Mouse (Mus musculus) lung, postnatal 0 days (tissue): Measurements from ENCODE around the gene Nubpl. TPM values are rescaled to one million over a fixed set of nuclear protein-coding genes. Genes with fewer than 3 reads are reported as not detected.

Experiments
- ATAC-seq: fragments of 200-750 bp; cut with Nextera tagmentation; 2 replicates; pipeline ENCODE4 v1.8.0; 2017; ENCODE audit warnings: moderate library complexity
- DNase-seq: peaks from one replicate; pipeline ENCODE4 v3.0.0-alpha.2; 2016; ENCODE audit warnings: low spot score
- H3K27ac ChIP-seq: fragments of 300-500 bp; sonication (generic); 2 replicates; pipeline ENCODE4 v1.5.1; 2014; ENCODE audit warnings: antibody characterized with exemption, mild to moderate bottlenecking, low read length, mixed read lengths
- H3K27me3 ChIP-seq: fragments of 300-500 bp; sonication (generic); replicated peaks from 2 replicates; pipeline ENCODE4 v1.6.1; 2014; ENCODE audit warnings: low read length, mixed read lengths; ENCODE audit not compliant: insufficient read depth
- H3K36me3 ChIP-seq: fragments of 300-500 bp; sonication (generic); 2 replicates; pipeline ENCODE4 v1.6.1; 2014; ENCODE audit warnings: low read length, mixed read lengths; ENCODE audit not compliant: insufficient read depth
- H3K4me1 ChIP-seq: fragments of 300-500 bp; sonication (generic); 2 replicates; pipeline ENCODE4 v1.6.1; 2014; ENCODE audit warnings: antibody characterized with exemption, low read depth, low read length, mixed read lengths; ENCODE audit not compliant: insufficient read depth
- H3K4me2 ChIP-seq: fragments of 300-500 bp; sonication (generic); replicated peaks from 2 replicates; pipeline ENCODE4 v1.6.1; 2014; ENCODE audit warnings: low read depth, mild to moderate bottlenecking, low read length, moderate library complexity, mixed read lengths
- H3K4me3 ChIP-seq: fragments of 300-500 bp; sonication (generic); 2 replicates; pipeline ENCODE4 v1.5.1; 2014; ENCODE audit warnings: low read depth, low read length
- H3K9ac ChIP-seq: fragments of 300-500 bp; sonication (generic); replicated peaks from 2 replicates; pipeline ENCODE4 v1.6.1; 2014; ENCODE audit warnings: low read depth, mild to moderate bottlenecking
- H3K9me3 ChIP-seq: fragments of 300-500 bp; sonication (generic); 2 replicates; pipeline ENCODE4 v1.6.1; 2016; ENCODE audit warnings: low read length, mixed read lengths
- CTCF ChIP-seq: IDR thresholded peaks from 2 replicates; pipeline ENCODE4 v1.5.1; 2016; ENCODE audit warnings: antibody characterized with exemption, mild to moderate bottlenecking
- EP300 ChIP-seq: IDR thresholded peaks from 2 replicates; pipeline ENCODE4 v1.6.1; 2016; ENCODE audit warnings: antibody characterized with exemption, mild to moderate bottlenecking, control low read depth
- WGBS: fragments of 180-500 bp; shearing (Covaris S2); extraction: QIAGEN DNeasy Blood & Tissue Kit; methylation state at CpG from one replicate; pipeline ENCODE4 v1.1.7; 2014; 5-methylcytosine and 5-hydroxymethylcytosine counted together
- polyA plus RNA-seq: library from polyadenylated mRNA; unstranded; fragments of >200 nt; fragmentation: Nextera tagmentation; extraction: Ambion mirVana; gene quantifications from 2 replicates; pipeline ENCODE4 v1.2.1, GENCODE M21; 2015

The Nubpl gene
- polyA plus RNA-seq, 1 experiment from 2014 or later: 6.8 TPM

- H3K36me3 ChIP-seq: no peaks in the 10 kb centered on the region
- no peak for ATAC-seq
- H3K4me1 ChIP-seq: no peaks in the 10 kb centered on the region
- TF ChIP-seq EP300 (no peak), CTCF (no peak)
- no peak for DNase-seq
- no peak overlapping the region for H3K4me2 ChIP-seq
- H3K9ac ChIP-seq: no peak overlapping the region
- no peaks in the 10 kb centered on the region for H3K27me3 ChIP-seq
- no peak overlapping the region for H3K27ac ChIP-seq
- no peaks in the 10 kb centered on the region for H3K9me3 ChIP-seq
- 68% methylated on average over 9 of the region's 9 CpGs for WGBS
- no peak overlapping the region for H3K4me3 ChIP-seq
Observed at GRCm38 (mm10) chr12:52318426-52318825, 220.9 kb downstream of the Nubpl start.

- 84% methylated on average over 6 of the region's 6 CpGs for WGBS
- DNase-seq (no peak), ATAC-seq (no peak)
- H3K9me3 ChIP-seq: no peaks in the 10 kb centered on the region
- no peak overlapping the region for H3K27ac ChIP-seq
- no peak overlapping the region for H3K4me2 ChIP-seq
- TF ChIP-seq EP300 (no peak), CTCF (no peak)
- no peaks in the 10 kb centered on the region for H3K4me1 ChIP-seq
- H3K36me3 ChIP-seq: no peaks in the 10 kb centered on the region
- H3K27me3 ChIP-seq: no peaks in the 10 kb centered on the region
- no peak overlapping the region for H3K9ac ChIP-seq
- H3K4me3 ChIP-seq: no peak overlapping the region
Observed at GRCm38 (mm10) chr12:52319156-52319555, 221.6 kb downstream of the Nubpl start.

DNA sequence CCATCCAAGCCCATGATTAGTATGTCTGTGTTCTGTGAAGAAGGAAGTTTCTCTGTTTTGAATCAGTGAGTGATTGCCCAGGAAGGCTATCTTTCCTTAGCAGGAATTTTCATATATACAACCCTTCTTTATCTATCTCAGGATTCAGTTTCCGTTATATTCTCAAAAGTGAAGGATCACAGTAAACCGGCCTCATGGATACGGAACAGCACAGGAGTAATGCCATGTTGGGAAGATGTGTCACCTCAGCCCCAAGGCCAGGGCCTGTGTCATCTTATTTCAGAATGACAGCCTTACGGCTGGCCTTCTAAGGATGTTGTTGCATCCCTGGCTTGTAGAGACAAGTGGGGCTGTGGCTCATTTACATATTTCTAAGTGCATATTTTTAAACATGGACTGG, 231.0 kb downstream of the Nubpl start:
- DNase-seq (peak; percentile 10), ATAC-seq (peak; percentile 69)
- no peaks in the 10 kb centered on the region for H3K9me3 ChIP-seq
- H3K36me3 ChIP-seq: no peaks in the 10 kb centered on the region
- H3K4me3 ChIP-seq: no peak overlapping the region
- no peak overlapping the region for H3K27ac ChIP-seq
- no peak overlapping the region for H3K4me2 ChIP-seq
- WGBS: 74% methylated on average over 4 of the region's 4 CpGs
- H3K9ac ChIP-seq: no peak overlapping the region
- no peaks in the 10 kb centered on the region for H3K4me1 ChIP-seq
- peak; percentile 79 for TF ChIP-seq EP300
- no peak for TF ChIP-seq CTCF
- H3K27me3 ChIP-seq: no peaks in the 10 kb centered on the region

DNA sequence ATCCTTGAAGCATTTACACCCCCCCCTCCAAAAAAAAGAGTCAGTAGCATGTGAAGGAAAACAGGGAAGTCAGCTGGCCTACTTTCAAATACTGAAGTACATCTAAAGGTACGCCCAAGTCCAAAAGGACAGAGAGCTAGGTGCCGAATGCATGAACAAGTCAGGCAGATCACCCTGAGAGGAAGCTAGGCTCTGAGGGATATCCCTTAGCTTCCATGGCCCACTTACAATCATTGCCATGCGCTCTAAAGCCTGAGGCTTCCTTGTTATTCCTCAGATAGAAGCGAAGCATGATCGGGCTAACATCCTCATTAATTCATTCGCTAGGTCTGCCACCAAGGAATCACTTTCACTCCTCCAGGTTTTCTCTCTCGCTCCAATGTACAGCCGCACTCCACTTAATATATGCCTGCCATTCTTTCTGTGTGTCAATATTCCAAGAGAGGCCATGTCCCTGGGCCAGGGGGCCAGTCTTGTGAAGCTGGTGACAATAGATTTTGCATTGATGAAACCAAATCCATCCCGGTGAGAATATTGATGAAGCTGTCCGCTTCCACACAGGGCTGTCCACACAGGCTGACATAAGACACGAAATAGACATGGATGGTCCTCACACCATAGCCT, 237.7 kb downstream of the Nubpl start:
- ATAC-seq (no peak), DNase-seq (no peak)
- no peaks in the 10 kb centered on the region for H3K36me3 ChIP-seq
- H3K9me3 ChIP-seq: no peaks in the 10 kb centered on the region
- no peak overlapping the region for H3K4me2 ChIP-seq
- TF ChIP-seq CTCF (no peak), EP300 (no peak)
- no peaks in the 10 kb centered on the region for H3K27me3 ChIP-seq
- H3K27ac ChIP-seq: no peak overlapping the region
- H3K4me3 ChIP-seq: no peak overlapping the region
- no peak overlapping the region for H3K9ac ChIP-seq
- no peaks in the 10 kb centered on the region for H3K4me1 ChIP-seq
- 86% methylated on average over 11 of the region's 11 CpGs for WGBS

GRCm38 (mm10) chr12:52338136-52338753, 240.7 kb downstream of the Nubpl start:
- H3K9me3 ChIP-seq: no peaks in the 10 kb centered on the region
- H3K4me2 ChIP-seq: no peak overlapping the region
- H3K4me1 ChIP-seq: no peaks in the 10 kb centered on the region
- H3K4me3 ChIP-seq: no peak overlapping the region
- DNase-seq (no peak), ATAC-seq (no peak)
- H3K9ac ChIP-seq: no peak overlapping the region
- 71% methylated on average over 2 of the region's 2 CpGs for WGBS
- H3K36me3 ChIP-seq: no peaks in the 10 kb centered on the region
- H3K27me3 ChIP-seq: no peaks in the 10 kb centered on the region
- no peak for TF ChIP-seq CTCF
- no peak for TF ChIP-seq EP300
- no peak overlapping the region for H3K27ac ChIP-seq

DNA sequence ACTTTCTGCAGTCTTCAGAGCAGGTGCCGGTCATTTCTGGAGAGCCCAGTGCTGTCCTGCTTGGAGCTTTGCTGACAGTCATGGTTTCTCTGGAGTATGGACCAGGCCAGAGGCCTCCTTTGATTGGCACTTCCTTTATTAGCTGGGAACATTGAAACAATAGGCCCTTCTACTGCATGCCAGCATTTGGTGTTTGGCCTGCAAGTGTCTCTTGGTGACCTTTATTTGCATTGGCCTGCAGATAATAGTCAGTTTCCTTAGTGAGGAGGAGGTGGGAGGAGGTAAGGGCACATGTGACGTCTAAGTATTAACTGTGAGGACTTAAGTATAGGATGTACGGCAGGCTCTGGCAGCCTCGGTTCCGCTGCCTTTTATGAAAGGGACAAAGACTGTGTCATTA, 249.1 kb downstream of the Nubpl start:
- H3K4me2 ChIP-seq: no peak overlapping the region
- H3K9me3 ChIP-seq: no peaks in the 10 kb centered on the region
- 45% methylated on average over 5 of the region's 5 CpGs for WGBS
- H3K4me1 ChIP-seq: no peaks in the 10 kb centered on the region
- no peak overlapping the region for H3K4me3 ChIP-seq
- peak; percentile 61; the same call in 1 of the 2 replicates for TF ChIP-seq EP300
- no peak for TF ChIP-seq CTCF
- no peaks in the 10 kb centered on the region for H3K36me3 ChIP-seq
- H3K27ac ChIP-seq: no peak overlapping the region
- ATAC-seq: peak; percentile 88
- no peaks in the 10 kb centered on the region for H3K27me3 ChIP-seq
- H3K9ac ChIP-seq: no peak overlapping the region
- peak; percentile 54 for DNase-seq
